Mouse (Mus musculus): ENCODE results near the gene Col4a2. TPM values are rescaled to one million over a fixed set of nuclear protein-coding genes. Genes with fewer than 3 reads are reported as not detected.

Gene Col4a2
- 13.5 TPM for polyA plus RNA-seq (2015; fragmentation: Illumina TruSeq; extraction: RNeasy Lipid Tissue Mini Kit (QIAGEN cat#74804); ENCODE audit: insufficient read depth, low replicate concordance)

GRCm38 (mm10) chr8:11312349-11313175 lies at the start of gene Col4a2, which contains the start of gene Col4a1:
Gene Col4a2 (plus strand): TSS chr8:11312805.
Gene Col4a1 (minus strand): TSS chr8:11312826.

GRCm38 (mm10) chr8:11477811-11478761 lies 165.5 kb downstream of the Col4a2 start, which contains the start of gene Rab20:
Gene Rab20 (minus strand): TSS chr8:11478710.

GRCm38 (mm10) chr8:11497017-11497990 lies 184.7 kb downstream of the Col4a2 start, which contains the start of gene Naxd:
Gene Naxd (plus strand): TSS chr8:11497506.

Other genes with a start within 250 kb of the Col4a2 start
- gene Col4a1, start within 50 bp of the Col4a2 start, polyA plus RNA-seq (2015; fragmentation: Illumina TruSeq; extraction: RNeasy Lipid Tissue Mini Kit (QIAGEN cat#74804); ENCODE audit: insufficient read depth, low replicate concordance) = 34.0 TPM
- 11.0 TPM for gene Rab20, start 165.9 kb downstream of the Col4a2 start, polyA plus RNA-seq (2015; fragmentation: Illumina TruSeq; extraction: RNeasy Lipid Tissue Mini Kit (QIAGEN cat#74804); ENCODE audit: insufficient read depth, low replicate concordance)
- 37.4 TPM for gene Naxd, start 184.7 kb downstream of the Col4a2 start, polyA plus RNA-seq (2015; fragmentation: Illumina TruSeq; extraction: RNeasy Lipid Tissue Mini Kit (QIAGEN cat#74804); ENCODE audit: insufficient read depth, low replicate concordance)
- gene Cars2, start 238.0 kb downstream of the Col4a2 start, polyA plus RNA-seq (2015; fragmentation: Illumina TruSeq; extraction: RNeasy Lipid Tissue Mini Kit (QIAGEN cat#74804); ENCODE audit: insufficient read depth, low replicate concordance) = 34.0 TPM
- 44.3 TPM for gene Ing1, start 242.8 kb downstream of the Col4a2 start, polyA plus RNA-seq (2015; fragmentation: Illumina TruSeq; extraction: RNeasy Lipid Tissue Mini Kit (QIAGEN cat#74804); ENCODE audit: insufficient read depth, low replicate concordance)

All from spleen, adult 10 weeks (tissue).